In genomic region chr12:13268826-13269449, GRCm38 (mm10) we compare ENCODE assay signal across 8 mouse cellular contexts. TPM values are rescaled to one million over a fixed set of nuclear protein-coding genes. Genes with fewer than 3 reads are reported as not detected.
DNase-seq lines count a peak whose midpoint lies in the region; ATAC-seq lines count a peak whose summit lies in the region.

Gene Nbas, plus strand, starts transcription at chr12:13269133.

- H3K4me1 ChIP-seq in hindbrain, embryonic 16.5 days (ENCODE audit: control insufficient read depth, insufficient read depth, low read depth, low read length) = peaks cover 15% of the 10 kb centered on the region

- WGBS in hindbrain, embryonic 16.5 days = 2% methylated on average over 38 of the region's 38 CpGs
- 4% methylated on average over 38 of the region's 38 CpGs for WGBS in macrophage (ENCODE audit: missing documents)

- H3K9ac ChIP-seq in hindbrain, embryonic 16.5 days (ENCODE audit: low read depth, low read length) = peak within 1 kb of the TSS; percentile 83

- H3K27ac ChIP-seq in hindbrain, embryonic 16.5 days (ENCODE audit: low read depth, low read length) = peak within 1 kb of the TSS; percentile 74
- H3K27ac ChIP-seq in macrophage = peak within 1 kb of the TSS; percentile 12; the same call in 1 of the 2 replicates

- peak within 1 kb of the TSS; percentile 58 for H3K4me2 ChIP-seq in hindbrain, embryonic 16.5 days (ENCODE audit: low read length)

- H3K9me3 ChIP-seq in hindbrain, embryonic 16.5 days (ENCODE audit: control insufficient read depth, low read length) = no peaks in the 10 kb centered on the region

- DNase-seq in R1 (ENCODE audit: low read depth, low spot score) = peak; percentile 84
- DNase-seq in cerebellum, postnatal 36 days = peak; percentile 91 to 93
- DNase-seq in gastrocnemius, adult 18-20 months (ENCODE audit: low spot score) = peak; percentile 86
- peak; percentile 91 to 93 for DNase-seq in left cerebral cortex, adult 18-20 months (ENCODE audit: low spot score in 2 of 2)
- DNase-seq in right cerebral cortex, adult 18-20 months = peak; percentile 91
- peak; percentile 60 for DNase-seq in urinary bladder, postnatal 10 days (ENCODE audit: low spot score)

- H3K27me3 ChIP-seq in hindbrain, embryonic 16.5 days (replicated peaks; ENCODE audit: control insufficient read depth, insufficient read depth, low read length) = no peaks in the 10 kb centered on the region

- peaks cover 24% of the 10 kb centered on the region; the same call in 1 of the 2 replicates for H3K79me2 ChIP-seq in macrophage (ENCODE audit: inconsistent target)

- ATAC-seq in hindbrain, embryonic 16.5 days = peak; percentile 97

- H3K36me3 ChIP-seq in hindbrain, embryonic 16.5 days (ENCODE audit: control insufficient read depth, insufficient read depth, low read length) = peaks cover under 1% of the 10 kb centered on the region; the same call in 1 of the 2 replicates
- H3K36me3 ChIP-seq in macrophage (ENCODE audit: inconsistent target) = no peaks in the 10 kb centered on the region

- peak within 1 kb of the TSS; percentile 90 for H3K4me3 ChIP-seq in hindbrain, embryonic 16.5 days (ENCODE audit: low read length)
- peak within 1 kb of the TSS; percentile 90 for H3K4me3 ChIP-seq in macrophage (ENCODE audit: inconsistent target)

RNA-seq across cellular contexts. Expression of gene Nbas, which starts in this region (rescaled TPM):
- 10 to 100 TPM; 21.2 to 24.2 TPM for total RNA-seq in gastrocnemius, adult 18-20 months (2021)
- 14.4 and 17.5 TPM in 2 replicates for polyA plus RNA-seq in hindbrain, embryonic 16.5 days (2015; fragmentation: Nextera tagmentation; extraction: Ambion mirVana)
- total RNA-seq in left cerebral cortex, adult 18-20 months (2021) = 10 to 100 TPM; 33.7 to 34.7 TPM
- total RNA-seq in macrophage (2018; cell fraction: chromatin; rRNA removed) = 100 to 1,000 TPM in 6 of 26 experiments, 10 to 100 TPM in 20; 36.8 to 120 (median 89.6) TPM
- 10 to 100 TPM in 24 of 26 experiments, 1 to 10 TPM in 2; 8.1 to 18.2 (median 13.5) TPM for total RNA-seq in macrophage (2018; cell fraction: cytosol; rRNA removed)
- 10 to 100 TPM; 23.9 to 60.6 (median 39.3) TPM for total RNA-seq in macrophage (2018; cell fraction: nucleus; rRNA removed)
- polyA plus RNA-seq in macrophage (2018) = 9.2 to 13.6 TPM (median 9.3 TPM) in 3 replicates

Comparison
In these comparisons a context has a peak if more than half of its experiments do, and no peak if none do; other contexts are left out.
1. Peak in every context shown above with its lines: DNase-seq, ATAC-seq, H3K4me3 ChIP-seq and H3K27ac ChIP-seq.